Comparison of ENCODE assay signal across 9 mouse cellular contexts in the genomic region with DNA sequence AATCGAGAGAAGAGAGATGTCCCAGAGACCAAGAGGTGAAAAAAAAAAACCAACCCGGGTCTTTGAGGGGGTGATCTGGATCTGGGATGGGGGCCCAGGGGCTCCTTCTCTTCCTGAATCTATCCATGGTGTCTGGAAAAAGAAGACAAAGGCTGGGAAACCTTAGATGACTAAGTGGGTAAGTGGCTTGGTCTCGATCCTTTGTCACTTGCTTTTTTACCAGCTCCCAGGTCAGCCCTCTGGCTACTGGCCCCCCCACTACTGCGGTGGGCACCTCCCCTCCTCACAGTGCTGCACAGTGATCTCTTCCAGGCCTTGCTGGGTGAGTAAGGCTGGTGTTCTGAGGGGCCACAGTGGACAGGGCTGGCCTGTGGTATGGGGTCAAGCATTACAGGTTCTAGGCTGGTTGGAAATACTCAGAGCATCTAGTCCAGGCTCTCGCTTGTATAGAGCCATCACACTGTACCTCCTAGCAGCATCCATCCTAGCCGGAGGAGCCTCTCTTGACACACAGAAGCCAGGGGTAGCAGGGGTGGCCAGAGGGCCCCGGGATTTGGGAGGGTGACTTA. TPM values are rescaled to one million over a fixed set of nuclear protein-coding genes. Genes with fewer than 3 reads are reported as not detected.
DNase-seq lines count a peak whose midpoint lies in the region; ATAC-seq lines count a peak whose summit lies in the region.
"Had no signal": no experiment of that assay in that cellular context is flagged by ENCODE, and none has a peak within 500 bp of the region (broad histone marks: within the 10 kb centered on the region; RNA-seq: fewer than 3 reads in every experiment).

No protein-coding gene starts in this region.

- H3K4me2 ChIP-seq in limb, embryonic 11.5 days (ENCODE audit: low read depth, severe bottlenecking): peak overlapping the region; percentile 59; the same call in 1 of the 2 replicates
- no peak overlapping the region for H3K4me2 ChIP-seq in stomach, embryonic 16.5 days (ENCODE audit: low read depth, low read length)

- no peak overlapping the region; the same call in 1 of the 2 replicates for H3K9ac ChIP-seq in limb, embryonic 11.5 days (ENCODE audit: low read length)
- H3K9ac ChIP-seq in stomach, embryonic 16.5 days (ENCODE audit: low read length): peak overlapping the region; percentile 92; the same call in 1 of the 2 replicates

- no peak for ATAC-seq in megakaryocyte, adult 5-6 weeks (ENCODE audit: poor library complexity, severe bottlenecking)
- no peak for ATAC-seq in limb, embryonic 11.5 days (ENCODE audit: insufficient number of reproducible peaks, low FRiP score, low TSS enrichment, low read depth)
- ATAC-seq in stomach, embryonic 16.5 days (ENCODE audit: insufficient read depth, low FRiP score): no peak

- peaks cover 89% of the 10 kb centered on the region for H3K4me1 ChIP-seq in megakaryocyte, embryonic 14.5 days
- H3K4me1 ChIP-seq in limb, embryonic 11.5 days (ENCODE audit: control insufficient read depth, insufficient read depth, low read length): peaks cover 48% of the 10 kb centered on the region
- H3K4me1 ChIP-seq in stomach, embryonic 16.5 days (ENCODE audit: control insufficient read depth, insufficient read depth, low read length): peaks cover 38% of the 10 kb centered on the region

- no peaks in the 10 kb centered on the region for H3K27me3 ChIP-seq in megakaryocyte, embryonic 14.5 days (replicated peaks)
- no peaks in the 10 kb centered on the region for H3K27me3 ChIP-seq in limb, embryonic 11.5 days (ENCODE audit: control insufficient read depth, insufficient read depth, low read length)
- H3K27me3 ChIP-seq in stomach, embryonic 16.5 days (ENCODE audit: control insufficient read depth, insufficient read depth, low read length): no peaks in the 10 kb centered on the region

- peak; percentile 92 for DNase-seq in heart, adult 11 months
- DNase-seq in heart, postnatal 14 days: no peak
- no peak for DNase-seq in limb, embryonic 11.5 days (ENCODE audit: low spot score)
- no peak for DNase-seq in T-cell, adult 2 months (ENCODE audit: low spot score)
- no peak for DNase-seq in ovary, adult 18-20 months (ENCODE audit: low spot score)

- 48% methylated on average over 7 of the region's 7 CpGs for WGBS in limb, embryonic 11.5 days
- 44% methylated on average over 7 of the region's 7 CpGs for WGBS in stomach, embryonic 16.5 days

- H3K9me3 ChIP-seq in megakaryocyte, embryonic 14.5 days: no peaks in the 10 kb centered on the region
- H3K9me3 ChIP-seq in limb, embryonic 11.5 days (ENCODE audit: control insufficient read depth, low read length): no peaks in the 10 kb centered on the region
- H3K9me3 ChIP-seq in stomach, embryonic 16.5 days (replicated peaks; ENCODE audit: control insufficient read depth, low read length): no peaks in the 10 kb centered on the region
- H3K9me3 ChIP-seq: liver, embryonic 15.5 days had no signal

- H3K27ac ChIP-seq in limb, embryonic 11.5 days (replicated peaks; ENCODE audit: low read depth, low read length): peak overlapping the region; percentile 69; the same call in 1 of the 2 replicates
- no peak overlapping the region for H3K27ac ChIP-seq in stomach, embryonic 16.5 days (ENCODE audit: low read length)
- H3K27ac ChIP-seq: liver, embryonic 15.5 days had no signal

- H3K4me3 ChIP-seq in megakaryocyte, embryonic 14.5 days (replicated peaks): peak overlapping the region; percentile 92
- peak overlapping the region; percentile 47; the same call in 1 of the 2 replicates for H3K4me3 ChIP-seq in limb, embryonic 11.5 days (ENCODE audit: low read depth, low read length)
- H3K4me3 ChIP-seq in stomach, embryonic 16.5 days (replicated peaks; ENCODE audit: low read length): no peak overlapping the region

- H3K36me3 ChIP-seq in megakaryocyte, embryonic 14.5 days (replicated peaks; ENCODE audit: low read length): peaks cover 20% of the 10 kb centered on the region
- peaks cover 2% of the 10 kb centered on the region; the same call in 1 of the 2 replicates for H3K36me3 ChIP-seq in limb, embryonic 11.5 days (ENCODE audit: control insufficient read depth, insufficient read depth, low read length)
- H3K36me3 ChIP-seq in stomach, embryonic 16.5 days (ENCODE audit: control insufficient read depth, insufficient read depth, low read length): peaks cover 6% of the 10 kb centered on the region

- intact Hi-C loops in heart, postnatal 14 days (cut with DNase I): no loop called here

RNA-seq across cellular contexts. Expression of a gene that starts 0.5 kb away (rescaled TPM):
- 10 to 100 TPM; 10.4 to 11.2 TPM for total RNA-seq in heart, postnatal 14 days (2021)
- 16.1 and 22.0 TPM in 2 replicates for polyA plus RNA-seq in megakaryocyte, embryonic 14.5 days (2012; ENCODE audit: insufficient read depth, low replicate concordance)
- 5.2 and 10.1 TPM in 2 replicates for total RNA-seq in megakaryocyte, adult 5-6 weeks (2015)
- 1.3 and 3.7 TPM in 2 replicates for total RNA-seq in megakaryocyte, adult 5-6 weeks (2017)
- 10.0 and 10.8 TPM in 2 replicates for polyA plus RNA-seq in limb, embryonic 11.5 days (2014; fragmentation: Nextera tagmentation; extraction: Ambion mirVana)
- 8.4 and 9.0 TPM in 2 replicates for polyA plus RNA-seq in stomach, embryonic 16.5 days (2015; fragmentation: Nextera tagmentation; extraction: Ambion mirVana)

RNA-seq across cellular contexts. Expression of a gene that starts 2.1 kb away (rescaled TPM):
- total RNA-seq in heart, postnatal 14 days (2021): 1,000 to 10,000 TPM; 1,350 to 1,353 TPM
- 12.7 and 34.2 TPM in 2 replicates for polyA plus RNA-seq in megakaryocyte, embryonic 14.5 days (2012; ENCODE audit: insufficient read depth, low replicate concordance)
- 32.7 and 35.0 TPM in 2 replicates for total RNA-seq in megakaryocyte, adult 5-6 weeks (2015)
- 31.7 and 37.0 TPM in 2 replicates for total RNA-seq in megakaryocyte, adult 5-6 weeks (2017)
- 52.9 and 53.5 TPM in 2 replicates for polyA plus RNA-seq in limb, embryonic 11.5 days (2014; fragmentation: Nextera tagmentation; extraction: Ambion mirVana)
- 115 and 119 TPM in 2 replicates for polyA plus RNA-seq in stomach, embryonic 16.5 days (2015; fragmentation: Nextera tagmentation; extraction: Ambion mirVana)

RNA-seq across cellular contexts. Expression of a gene that starts 16.9 kb away (rescaled TPM):
- total RNA-seq in heart, postnatal 14 days (2021): 1 to 10 TPM; 7.2 to 9.2 TPM
- 28.6 and 64.4 TPM in 2 replicates for polyA plus RNA-seq in megakaryocyte, embryonic 14.5 days (2012; ENCODE audit: insufficient read depth, low replicate concordance)
- total RNA-seq in megakaryocyte, adult 5-6 weeks (2015): 7.9 and 9.3 TPM in 2 replicates
- 12.7 and 16.9 TPM in 2 replicates for total RNA-seq in megakaryocyte, adult 5-6 weeks (2017)
- 47.3 and 52.0 TPM in 2 replicates for polyA plus RNA-seq in limb, embryonic 11.5 days (2014; fragmentation: Nextera tagmentation; extraction: Ambion mirVana)
- 17.7 and 22.3 TPM in 2 replicates for polyA plus RNA-seq in stomach, embryonic 16.5 days (2015; fragmentation: Nextera tagmentation; extraction: Ambion mirVana)

RNA-seq across cellular contexts. Expression of a gene that starts 21.7 kb away (rescaled TPM):
- total RNA-seq in heart, postnatal 14 days (2021): 10 to 100 TPM; 27.4 to 31.5 TPM
- polyA plus RNA-seq in megakaryocyte, embryonic 14.5 days (2012; ENCODE audit: insufficient read depth, low replicate concordance): 24.1 and 85.6 TPM in 2 replicates
- 34.0 and 37.0 TPM in 2 replicates for total RNA-seq in megakaryocyte, adult 5-6 weeks (2015)
- 42.5 and 45.8 TPM in 2 replicates for total RNA-seq in megakaryocyte, adult 5-6 weeks (2017)
- 56.1 and 64.9 TPM in 2 replicates for polyA plus RNA-seq in limb, embryonic 11.5 days (2014; fragmentation: Nextera tagmentation; extraction: Ambion mirVana)
- polyA plus RNA-seq in stomach, embryonic 16.5 days (2015; fragmentation: Nextera tagmentation; extraction: Ambion mirVana): 44.3 and 47.9 TPM in 2 replicates

RNA-seq across cellular contexts. Expression of a gene that starts 26.3 kb away (rescaled TPM):
- 100 to 1,000 TPM; 249 to 257 TPM for total RNA-seq in heart, postnatal 14 days (2021)
- 495 and 977 TPM in 2 replicates for polyA plus RNA-seq in megakaryocyte, embryonic 14.5 days (2012; ENCODE audit: insufficient read depth, low replicate concordance)
- total RNA-seq in megakaryocyte, adult 5-6 weeks (2015): 843 and 872 TPM in 2 replicates
- total RNA-seq in megakaryocyte, adult 5-6 weeks (2017): 599 and 651 TPM in 2 replicates
- polyA plus RNA-seq in limb, embryonic 11.5 days (2014; fragmentation: Nextera tagmentation; extraction: Ambion mirVana): 397 and 432 TPM in 2 replicates
- polyA plus RNA-seq in stomach, embryonic 16.5 days (2015; fragmentation: Nextera tagmentation; extraction: Ambion mirVana): 485 and 494 TPM in 2 replicates
